8 mouse cellular contexts compared by ENCODE assay signal in the genomic region with DNA sequence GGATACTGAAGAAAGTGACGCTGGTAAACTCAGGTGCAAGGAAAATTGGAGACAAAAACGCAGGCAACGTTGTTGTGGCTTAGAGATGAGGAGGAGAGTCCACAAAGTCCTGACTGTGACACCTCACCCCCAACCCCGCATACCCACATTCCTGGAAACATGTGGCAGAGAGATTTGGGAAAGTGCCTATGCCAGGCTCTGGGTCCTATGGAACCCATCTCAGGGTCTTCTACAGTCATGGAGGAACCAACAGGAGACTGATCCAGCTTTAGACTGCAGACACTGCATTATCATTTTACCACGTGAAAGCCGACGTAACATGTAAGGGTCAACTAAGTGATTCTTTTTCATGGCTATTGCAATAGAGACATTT. TPM values are rescaled to one million over a fixed set of nuclear protein-coding genes. Genes with fewer than 3 reads are reported as not detected.
A peak's percentile ranks its signal among the peaks of the same experiment; 100 is the strongest.
DNase-seq lines count a peak whose midpoint lies in the region; ATAC-seq and TF ChIP-seq lines count a peak whose summit lies in the region.

No protein-coding gene starts in this region.

- DNase-seq in cerebellum, adult 2 months: no peak
- no peak for DNase-seq in cerebellum, adult 9-11 months
- DNase-seq in neural tube, embryonic 11.5 days (ENCODE audit: low spot score): no peak
- DNase-seq in neural tube, embryonic 10.5 days (ENCODE audit: extremely low spot score, low spot score): no peak
- no peak for DNase-seq in Muller cell, postnatal 12 days (ENCODE audit: inconsistent ontology term)
- DNase-seq in gastrocnemius, postnatal 10 days: no peak

- peak overlapping the region; percentile 42 for H3K4me2 ChIP-seq in neural tube, embryonic 11.5 days (ENCODE audit: low read depth)
- H3K4me2 ChIP-seq in limb, embryonic 12.5 days: peak overlapping the region; percentile 54

- H3K36me3 ChIP-seq in neural tube, embryonic 11.5 days (ENCODE audit: control insufficient read depth, insufficient read depth, low read length): no peaks in the 10 kb centered on the region
- no peaks in the 10 kb centered on the region for H3K36me3 ChIP-seq in limb, embryonic 12.5 days
- H3K36me3 ChIP-seq in small intestine, adult 2 months (ENCODE audit: control insufficient read depth, insufficient read depth, low read length): no peaks in the 10 kb centered on the region

- no peaks in the 10 kb centered on the region for H3K4me1 ChIP-seq in cerebellum, adult 2 months (ENCODE audit: control insufficient read depth, insufficient read depth, low read length)
- H3K4me1 ChIP-seq in neural tube, embryonic 11.5 days (ENCODE audit: control insufficient read depth, insufficient read depth, low read length): no peaks in the 10 kb centered on the region
- no peaks in the 10 kb centered on the region for H3K4me1 ChIP-seq in limb, embryonic 12.5 days (replicated peaks)
- H3K4me1 ChIP-seq in small intestine, adult 2 months (ENCODE audit: control insufficient read depth, insufficient read depth, insufficient read length, low read length): no peaks in the 10 kb centered on the region

- H3K9ac ChIP-seq in neural tube, embryonic 11.5 days (ENCODE audit: low read length): no peak overlapping the region
- no peak overlapping the region for H3K9ac ChIP-seq in limb, embryonic 12.5 days (replicated peaks)

- H3K27me3 ChIP-seq in cerebellum, adult 2 months (ENCODE audit: control insufficient read depth, insufficient read depth, low read length): no peaks in the 10 kb centered on the region
- no peaks in the 10 kb centered on the region for H3K27me3 ChIP-seq in neural tube, embryonic 11.5 days (ENCODE audit: control insufficient read depth, insufficient read depth, low read length)
- H3K27me3 ChIP-seq in limb, embryonic 12.5 days: no peaks in the 10 kb centered on the region
- no peaks in the 10 kb centered on the region for H3K27me3 ChIP-seq in small intestine, adult 2 months (ENCODE audit: control insufficient read depth, insufficient read depth, low read length)

- TF ChIP-seq CTCF in cerebellum, adult 2 months (IDR thresholded peaks at IDR 0.05; ENCODE audit: borderline replicate concordance, insufficient read depth, low read depth, low read length): no peak
- no peak for TF ChIP-seq CTCF in small intestine, adult 2 months (IDR thresholded peaks at IDR 0.05; ENCODE audit: extremely low read depth, insufficient read length, insufficient replicate concordance, low read depth, low read length)

- peak overlapping the region; percentile 65 for H3K4me3 ChIP-seq in cerebellum, adult 2 months (replicated peaks; ENCODE audit: insufficient read depth, low read depth, low read length)
- H3K4me3 ChIP-seq in neural tube, embryonic 11.5 days (ENCODE audit: low read depth, low read length): peak overlapping the region; percentile 39
- peak overlapping the region; percentile 41; the same call in 1 of the 2 replicates for H3K4me3 ChIP-seq in limb, embryonic 12.5 days (replicated peaks)
- peak overlapping the region; percentile 26; the same call in 1 of the 2 replicates for H3K4me3 ChIP-seq in small intestine, adult 2 months (ENCODE audit: low read depth, low read length)

- H3K27ac ChIP-seq in cerebellum, adult 2 months (ENCODE audit: insufficient read depth, low read length): peak overlapping the region; percentile 89
- no peak overlapping the region for H3K27ac ChIP-seq in neural tube, embryonic 11.5 days (ENCODE audit: low read depth, low read length)
- H3K27ac ChIP-seq in limb, embryonic 12.5 days: no peak overlapping the region
- 0 out of 2 replicates have a peak overlapping the region, but pooled peaks have one; percentile 35 for H3K27ac ChIP-seq in small intestine, adult 2 months (ENCODE audit: insufficient read depth, low read depth, low read length)

- ATAC-seq in neural tube, embryonic 11.5 days (ENCODE audit: insufficient read depth, low FRiP score, low TSS enrichment): no peak
- no peak for ATAC-seq in limb, embryonic 12.5 days (ENCODE audit: insufficient number of reproducible peaks, insufficient read depth, low FRiP score, low TSS enrichment, low read depth)

- WGBS in cerebellum, adult 2 months: 46% methylated on average over 7 of the region's 7 CpGs
- whole genome bisulfite sequencing in neural tube, embryonic 11.5 days: 52% methylated on average over 7 of the region's 7 CpGs
- 42% methylated on average over 7 of the region's 7 CpGs for WGBS in limb, embryonic 12.5 days
- 52% methylated on average over 7 of the region's 7 CpGs for WGBS in small intestine, adult 2 months

- H3K9me3 ChIP-seq in neural tube, embryonic 11.5 days (ENCODE audit: control insufficient read depth, low read length): no peaks in the 10 kb centered on the region
- H3K9me3 ChIP-seq in limb, embryonic 12.5 days: no peaks in the 10 kb centered on the region

- TF ChIP-seq POLR2A in cerebellum, adult 2 months (IDR thresholded peaks at IDR 0.05; ENCODE audit: borderline replicate concordance, insufficient read depth, low read length): no peak
- TF ChIP-seq POLR2A in small intestine, adult 2 months (IDR thresholded peaks at IDR 0.05; ENCODE audit: low read depth, low read length): no peak

RNA-seq across cellular contexts. Expression of a gene that starts 0.5 kb away (rescaled TPM):
- 2.3 and 3.0 TPM in 2 replicates for polyA plus RNA-seq in cerebellum, adult 2 months (2012; rRNA removed)
- 2.5 TPM in 2 replicates for polyA plus RNA-seq in neural tube, embryonic 11.5 days (2014; fragmentation: Nextera tagmentation; extraction: Ambion mirVana)
- polyA plus RNA-seq in limb, embryonic 12.5 days (2016; fragmentation: Nextera tagmentation; extraction: Ambion mirVana): 1.1 and 1.6 TPM in 2 replicates
- 0.03 TPM in 1 of 2 replicates, not detected in the other for polyA plus RNA-seq in small intestine, adult 2 months (2012; rRNA removed)
- total RNA-seq in gastrocnemius, postnatal 10 days (2021): under 1 TPM; 0.94 to 0.99 TPM

RNA-seq across cellular contexts. Expression of a gene that starts 21.6 kb away (rescaled TPM):
- not detected in 2 replicates for polyA plus RNA-seq in cerebellum, adult 2 months (2012; rRNA removed)
- not detected in 2 replicates for polyA plus RNA-seq in neural tube, embryonic 11.5 days (2014; fragmentation: Nextera tagmentation; extraction: Ambion mirVana)
- polyA plus RNA-seq in limb, embryonic 12.5 days (2016; fragmentation: Nextera tagmentation; extraction: Ambion mirVana): not detected in 2 replicates
- not detected in 2 replicates for polyA plus RNA-seq in small intestine, adult 2 months (2012; rRNA removed)
- not detected for total RNA-seq in gastrocnemius, postnatal 10 days (2021)

RNA-seq across cellular contexts. Expression of a gene that starts 25.8 kb away (rescaled TPM):
- polyA plus RNA-seq in cerebellum, adult 2 months (2012; rRNA removed): not detected in 2 replicates
- polyA plus RNA-seq in neural tube, embryonic 11.5 days (2014; fragmentation: Nextera tagmentation; extraction: Ambion mirVana): not detected in 2 replicates
- not detected in 2 replicates for polyA plus RNA-seq in limb, embryonic 12.5 days (2016; fragmentation: Nextera tagmentation; extraction: Ambion mirVana)
- polyA plus RNA-seq in small intestine, adult 2 months (2012; rRNA removed): not detected in 2 replicates
- total RNA-seq in gastrocnemius, postnatal 10 days (2021): not detected

RNA-seq across cellular contexts. Expression of a gene that starts 27.7 kb away (rescaled TPM):
- polyA plus RNA-seq in cerebellum, adult 2 months (2012; rRNA removed): 9.3 and 9.6 TPM in 2 replicates
- 6.5 and 7.4 TPM in 2 replicates for polyA plus RNA-seq in neural tube, embryonic 11.5 days (2014; fragmentation: Nextera tagmentation; extraction: Ambion mirVana)
- 6.3 and 6.5 TPM in 2 replicates for polyA plus RNA-seq in limb, embryonic 12.5 days (2016; fragmentation: Nextera tagmentation; extraction: Ambion mirVana)
- 0.41 and 0.79 TPM in 2 replicates for polyA plus RNA-seq in small intestine, adult 2 months (2012; rRNA removed)
- 1 to 10 TPM; 2.8 to 4.4 TPM for total RNA-seq in gastrocnemius, postnatal 10 days (2021)

Comparison
In these comparisons a context has a peak if more than half of its experiments do, and no peak if none do; other contexts are left out.
1. H3K27ac ChIP-seq: peak in cerebellum, adult 2 months (single experiment) and small intestine, adult 2 months (single experiment); none in neural tube, embryonic 11.5 days (single experiment) and limb, embryonic 12.5 days (single experiment).
2. Peak in every context shown above with its lines, with median percentiles within 50 percentile points of each other: H3K4me3 ChIP-seq.